Mouse (Mus musculus) liver, adult (tissue): ENCODE results near the gene Slc51b.

Experiments
- GATA4 ChIP-seq: IDR thresholded peaks from 2 replicates; pipeline ENCODE4 v1.6.1; 2014; ENCODE audit warnings: mild to moderate bottlenecking, low read length; ENCODE audit not compliant: insufficient replicate concordance

The Slc51b gene

GRCm38 (mm10) chr9:65428003-65428402 is 5.2 kb upstream of the Slc51b start:
- TF ChIP-seq GATA4, result no peak

GRCm38 (mm10) chr9:65427511-65427910 is 4.8 kb upstream of the Slc51b start:
- TF ChIP-seq GATA4, result no peak

DNA sequence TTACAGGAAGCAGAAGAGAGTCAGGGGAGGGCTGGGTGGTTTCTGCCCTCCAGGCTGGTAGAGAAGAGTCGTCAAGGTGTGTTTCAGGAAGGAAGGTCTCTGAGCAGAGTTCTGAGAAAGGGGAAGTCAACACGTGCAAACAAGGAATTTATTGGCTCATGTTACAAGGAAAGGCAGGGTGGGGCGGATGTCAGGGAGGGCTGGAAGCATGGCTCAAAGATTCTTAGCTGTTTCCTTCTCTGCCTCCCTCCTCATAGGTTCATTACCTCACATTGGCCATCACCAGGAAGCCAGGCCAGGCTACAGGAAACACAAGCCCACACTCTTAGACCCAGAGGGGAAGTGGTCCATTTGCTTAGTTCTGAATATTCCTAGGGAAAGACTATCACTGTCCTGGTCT is 1.6 kb upstream of the Slc51b start:
- no peak for TF ChIP-seq GATA4

DNA sequence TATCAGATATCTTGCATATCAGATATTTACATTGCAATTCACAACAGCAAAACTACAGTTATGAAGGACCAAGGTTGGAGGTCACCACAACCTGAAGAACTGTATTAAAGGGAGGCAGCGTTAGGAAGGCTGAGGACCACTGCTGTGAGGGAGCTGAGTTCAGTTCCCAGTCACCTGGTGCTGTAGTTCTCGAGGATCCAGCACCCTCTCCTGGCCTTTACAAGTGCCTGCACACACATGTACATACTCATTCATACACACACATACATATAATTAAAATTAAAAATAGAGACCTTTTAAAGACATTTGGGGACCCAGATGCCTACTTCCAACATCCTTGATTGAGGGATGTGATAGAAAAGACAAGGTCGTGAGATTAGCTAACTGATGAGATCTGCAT is 3.1 kb downstream of the Slc51b start:
- no peak for TF ChIP-seq GATA4

GRCm38 (mm10) chr9:65417738-65418137 is 5.0 kb downstream of the Slc51b start:
- no peak for TF ChIP-seq GATA4

- no peak for TF ChIP-seq GATA4
Measured at GRCm38 (mm10) chr9:65411326-65411725, 11.4 kb downstream of the Slc51b start.

- TF ChIP-seq GATA4, result no peak
Measured at GRCm38 (mm10) chr9:65410378-65410777, 12.4 kb downstream of the Slc51b start.

DNA sequence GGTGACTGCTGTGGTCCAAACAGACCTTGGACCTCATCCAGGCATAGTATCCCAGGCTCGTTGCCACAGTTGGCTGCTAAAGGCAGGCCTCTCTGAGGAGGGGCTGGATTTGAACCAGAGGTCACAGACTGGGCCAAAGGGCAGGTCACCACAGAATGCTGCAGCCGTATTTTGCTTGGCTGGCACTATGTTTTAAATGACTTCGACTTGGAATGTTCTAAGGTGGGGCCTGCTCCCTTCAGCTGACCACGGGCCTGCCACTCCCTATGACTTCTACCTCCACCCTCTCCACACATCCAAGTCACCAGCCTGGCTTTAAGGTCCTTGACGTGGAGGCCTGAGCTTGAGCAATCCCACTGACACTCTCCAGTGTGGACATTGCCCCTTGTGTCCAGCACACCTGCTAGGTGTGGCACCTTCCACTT is 13.9 kb downstream of the Slc51b start:
- TF ChIP-seq GATA4, result no peak

DNA sequence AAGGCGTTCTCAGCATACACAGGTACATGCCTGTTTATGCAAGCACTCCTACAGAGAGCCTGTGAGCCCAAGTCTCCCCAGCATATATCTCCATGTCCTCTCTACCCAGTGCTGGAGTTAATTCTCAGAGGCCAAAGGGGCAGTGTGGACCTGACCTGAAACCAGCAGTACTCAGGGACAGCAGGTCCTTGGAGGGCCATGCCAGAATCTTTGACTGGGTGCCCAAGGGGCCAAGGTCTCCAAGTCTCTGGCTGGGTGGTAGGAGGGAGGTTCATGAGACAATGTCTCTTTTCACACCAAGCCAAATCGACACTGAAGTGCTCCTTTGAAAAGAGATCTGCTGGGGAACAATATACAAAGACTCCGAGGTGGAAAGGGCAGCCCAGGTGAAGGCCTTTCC is 14.9 kb downstream of the Slc51b start:
- no peak for TF ChIP-seq GATA4

DNA sequence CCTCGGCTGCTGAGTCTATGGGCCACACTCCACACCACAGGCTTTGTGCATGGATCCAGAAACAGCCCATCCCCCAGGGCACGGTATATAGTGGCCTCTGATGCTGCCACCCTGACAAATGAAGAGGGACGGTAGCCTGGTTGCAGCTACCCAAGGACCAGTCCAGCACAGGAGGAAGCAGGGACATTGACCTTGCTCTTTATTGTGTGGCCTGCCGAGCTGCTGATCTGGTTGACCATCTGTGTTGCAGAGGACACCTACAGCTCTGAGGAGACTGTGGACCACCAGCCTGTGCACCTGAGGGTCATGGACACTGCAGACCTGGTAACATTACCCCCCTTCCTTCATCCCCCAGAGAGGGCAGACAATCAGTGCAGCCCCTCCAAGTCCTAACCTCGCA is 15.4 kb downstream of the Slc51b start:
- TF ChIP-seq GATA4, result no peak

GRCm38 (mm10) chr9:65405184-65405449 is 17.6 kb downstream of the Slc51b start:
- no peak for TF ChIP-seq GATA4

DNA sequence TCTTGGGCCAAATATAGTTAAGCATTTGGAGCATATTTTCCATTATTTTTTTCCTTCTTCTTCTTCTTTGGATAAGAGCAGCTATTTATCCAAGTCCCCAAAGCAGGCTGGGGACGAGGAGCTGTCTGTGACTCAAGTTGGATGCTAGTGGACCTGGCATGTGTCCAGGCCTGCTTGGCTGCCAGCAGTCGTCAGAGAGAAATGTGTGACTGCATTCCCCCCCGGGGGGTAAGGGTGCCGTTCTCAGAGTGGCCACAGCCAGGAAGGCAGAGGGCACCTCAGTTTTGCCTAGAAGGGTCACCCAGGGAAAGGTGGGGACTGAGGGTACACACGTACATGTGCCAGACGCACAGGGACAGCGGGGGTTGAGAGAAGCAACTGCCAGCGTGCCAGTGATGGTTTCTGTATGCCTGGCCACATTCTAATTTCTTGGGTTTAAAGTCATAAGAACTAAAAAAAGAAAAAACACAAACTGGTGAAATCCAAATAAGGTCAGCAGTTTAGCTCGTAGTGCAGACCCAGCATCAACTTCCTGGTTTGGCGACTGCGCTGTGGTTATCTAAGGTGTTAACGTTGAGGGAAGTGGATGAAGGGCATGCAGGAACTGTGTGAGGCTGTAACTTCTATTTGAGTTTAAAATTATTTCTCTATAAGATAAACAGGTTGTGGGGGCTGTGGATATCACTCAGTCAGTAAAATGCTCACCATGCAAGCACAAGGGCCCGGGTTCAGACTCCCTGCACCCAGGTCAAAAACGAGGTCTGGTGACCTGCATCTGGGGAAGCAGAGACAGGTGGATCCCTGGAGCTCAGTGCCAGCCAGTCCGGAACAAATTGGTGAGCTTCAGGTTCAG is 18.2 kb downstream of the Slc51b start:
- no peak for TF ChIP-seq GATA4

DNA sequence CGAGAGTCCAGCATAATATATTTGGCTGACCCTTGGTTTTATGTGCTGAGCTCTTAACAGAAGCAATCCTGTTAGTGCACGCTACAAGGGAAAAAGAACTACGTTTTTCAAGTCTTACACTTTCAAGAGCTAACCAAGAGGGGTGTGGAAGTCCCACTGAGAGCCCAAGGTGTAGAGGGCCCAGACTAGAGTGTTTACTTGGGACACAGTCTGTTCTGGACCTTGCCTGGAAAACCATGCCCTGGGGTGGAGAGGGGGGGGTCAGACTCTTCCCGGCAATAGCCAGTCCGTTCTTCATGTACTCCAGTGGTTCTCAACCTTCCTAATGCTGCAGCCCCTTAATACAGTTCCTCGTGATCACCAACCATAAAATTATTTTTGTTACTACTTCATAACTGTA is 22.8 kb downstream of the Slc51b start:
- no peak for TF ChIP-seq GATA4

DNA sequence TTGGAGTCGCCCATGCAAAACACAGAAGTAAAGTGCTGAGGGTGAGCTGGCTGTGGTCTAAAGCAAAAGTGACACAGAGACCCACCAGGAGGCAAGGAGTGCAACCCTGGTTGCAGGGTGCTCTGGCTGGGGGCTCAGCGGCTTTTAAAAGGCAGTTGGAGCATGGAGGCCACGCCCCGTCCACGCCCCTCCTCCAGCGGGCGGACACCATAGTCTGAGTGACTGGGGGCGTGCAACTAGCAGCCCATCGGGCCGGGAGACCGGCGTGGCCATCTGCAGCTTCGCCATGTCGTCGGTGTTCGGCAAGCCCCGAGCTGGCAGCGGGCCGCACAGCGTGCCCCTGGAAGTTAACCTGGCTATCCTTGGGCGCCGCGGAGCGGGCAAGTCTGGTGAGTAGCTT is 24.5 kb downstream of the Slc51b start, which contains the start of gene Rasl12:
TSS of gene Rasl12 (plus strand) at position 228 of the 400 bp plus-strand sequence.
- TF ChIP-seq GATA4, result no peak

- TF ChIP-seq GATA4, result no peak
Measured at GRCm38 (mm10) chr9:65394360-65394759, 28.4 kb downstream of the Slc51b start.

DNA sequence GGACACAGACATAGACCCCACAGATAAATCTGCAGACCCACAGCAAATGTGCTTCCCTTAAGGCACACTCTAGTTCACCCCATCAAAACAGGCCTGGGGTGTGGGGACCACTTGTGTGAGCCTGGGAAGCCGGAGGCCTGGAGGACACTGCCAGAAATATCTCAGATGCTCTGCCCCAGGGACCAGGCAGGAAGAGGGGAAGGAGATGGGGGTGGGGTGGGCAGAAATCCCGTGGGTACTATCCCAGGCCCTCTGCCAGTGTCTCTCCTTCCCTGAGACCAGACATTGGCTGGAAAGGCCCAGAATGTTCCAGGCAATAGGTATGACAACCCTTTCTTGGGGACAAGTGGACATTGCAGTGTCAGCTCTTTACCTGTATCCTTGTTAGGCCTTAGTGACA is 29.1 kb downstream of the Slc51b start:
- no peak for TF ChIP-seq GATA4
